Mouse (Mus musculus) skeletal muscle tissue, adult 2 months (tissue): ENCODE measurements around the gene Ankrd40.

Experiments used
- DNase-seq: peaks from one replicate; pipeline ENCODE4 v3.0.0-alpha.2; 2012; ENCODE audit warnings: low read depth, low spot score

The Ankrd40 gene

GRCm38 (mm10) chr11:94351094-94351493, 23.3 kb downstream of the Ankrd40 start:
- no peak for DNase-seq

GRCm38 (mm10) chr11:94355521-94356217, 27.9 kb downstream of the Ankrd40 start:
- no peak for DNase-seq

GRCm38 (mm10) chr11:94359168-94359567, 31.4 kb downstream of the Ankrd40 start:
- no peak for DNase-seq

GRCm38 (mm10) chr11:94361166-94361870, 33.5 kb downstream of the Ankrd40 start:
- DNase-seq, result no peak

- no peak for DNase-seq
These were observed 34.3 kb downstream of the Ankrd40 start for GRCm38 (mm10) chr11:94362101-94362500.

DNA sequence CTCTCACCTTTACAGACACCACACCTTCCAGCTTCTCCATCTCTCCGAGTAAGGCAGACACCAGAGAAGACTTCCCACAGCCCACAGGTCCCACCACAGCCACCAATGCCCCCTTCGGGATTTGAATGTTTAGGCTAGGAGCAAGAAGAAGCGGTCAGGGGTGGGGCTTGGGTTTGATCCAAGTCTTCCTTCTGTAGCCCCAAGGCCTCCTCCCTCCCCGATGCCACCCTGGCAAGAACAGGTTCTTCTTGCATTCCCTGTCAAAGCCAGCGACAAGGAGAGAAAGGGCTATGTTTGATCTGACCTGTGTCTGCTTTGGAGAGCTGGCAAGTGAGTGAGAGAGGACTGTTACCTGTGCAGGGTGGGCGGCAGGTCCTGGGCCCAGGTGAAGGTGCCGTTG, 35.9 kb downstream of the Ankrd40 start:
- DNase-seq, result no peak

- no peak for DNase-seq
These were observed 37.5 kb downstream of the Ankrd40 start for GRCm38 (mm10) chr11:94365340-94365739.

- DNase-seq, result no peak
These were observed 42.2 kb downstream of the Ankrd40 start for GRCm38 (mm10) chr11:94369981-94370380.

GRCm38 (mm10) chr11:94370809-94371208, 43.0 kb downstream of the Ankrd40 start:
- DNase-seq, result no peak

DNA sequence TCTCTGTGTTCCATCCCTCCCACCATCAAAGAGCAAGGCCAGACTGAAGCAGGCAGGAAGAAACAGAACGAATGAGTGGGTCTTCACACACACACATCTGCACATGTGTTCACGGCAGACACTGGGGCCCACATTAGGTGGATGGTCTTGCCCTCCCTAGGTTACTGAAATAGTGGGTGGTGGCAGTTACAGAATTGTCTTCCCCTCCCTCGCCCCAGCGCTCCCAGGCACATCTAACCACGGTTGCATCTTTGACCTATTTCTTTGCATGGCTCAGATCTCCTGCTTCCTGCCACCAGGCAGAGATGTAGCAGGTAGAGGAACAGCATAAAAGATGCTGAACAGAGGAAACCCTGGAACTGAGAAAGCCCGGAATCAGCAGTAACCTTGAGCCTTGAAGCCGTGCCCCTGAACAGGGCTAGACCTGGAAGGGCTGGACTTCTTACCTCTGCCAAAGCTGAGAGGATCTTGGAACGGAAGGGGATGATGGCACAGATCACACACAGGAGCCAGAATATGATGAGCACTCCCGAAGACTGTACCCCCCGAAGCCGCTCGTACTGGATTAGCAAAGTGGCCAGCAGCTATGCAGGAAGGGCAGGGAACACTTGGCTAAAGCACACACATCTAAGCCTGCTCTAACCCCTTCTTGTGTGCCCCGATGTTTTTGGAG, 46.6 kb downstream of the Ankrd40 start:
- no peak for DNase-seq

- DNase-seq, result no peak
These were observed 51.3 kb downstream of the Ankrd40 start for GRCm38 (mm10) chr11:94379061-94379460.

- DNase-seq, result no peak
These were observed 51.9 kb downstream of the Ankrd40 start for GRCm38 (mm10) chr11:94379736-94380135.

DNA sequence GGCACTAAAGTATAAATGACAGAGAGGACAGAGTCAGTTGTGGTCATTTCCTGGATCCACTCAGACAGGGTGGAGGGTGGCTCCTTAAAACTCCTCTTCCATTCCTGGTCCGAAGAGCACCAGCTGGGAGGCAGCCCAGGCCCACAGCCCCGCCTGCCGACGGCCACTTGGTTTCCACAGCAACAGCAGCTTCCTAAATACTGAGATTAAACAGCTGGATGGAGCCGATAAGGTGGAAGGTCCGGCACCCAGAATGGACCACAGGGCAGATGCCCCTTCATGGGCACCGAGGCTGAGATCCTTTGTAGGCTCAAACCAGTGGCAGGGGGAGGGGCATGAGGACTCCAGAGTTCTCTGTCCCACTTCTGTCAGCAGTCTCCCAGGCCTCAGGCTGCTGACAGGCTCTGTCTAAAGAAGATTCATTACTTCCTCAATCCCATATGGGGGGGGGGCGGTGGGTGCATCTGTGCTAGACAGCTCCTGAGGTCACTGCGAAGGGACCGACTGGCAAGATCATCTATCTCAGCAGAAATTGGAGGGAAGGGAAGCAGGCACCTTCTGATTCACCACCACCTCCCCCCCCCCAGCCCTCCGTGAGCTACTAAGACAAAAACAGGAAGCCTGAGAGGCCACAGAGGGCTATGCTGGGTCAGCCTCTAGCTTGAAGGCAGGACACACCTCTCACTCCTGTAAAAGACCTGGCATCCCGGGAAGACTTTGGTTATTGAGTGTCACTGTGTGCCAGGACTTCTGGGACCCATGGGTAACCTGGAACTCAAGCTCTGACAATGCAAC, 58.4 kb downstream of the Ankrd40 start:
- peak; percentile 35 for DNase-seq

- no peak for DNase-seq
These were observed 60.0 kb downstream of the Ankrd40 start for GRCm38 (mm10) chr11:94387756-94388155.

DNA sequence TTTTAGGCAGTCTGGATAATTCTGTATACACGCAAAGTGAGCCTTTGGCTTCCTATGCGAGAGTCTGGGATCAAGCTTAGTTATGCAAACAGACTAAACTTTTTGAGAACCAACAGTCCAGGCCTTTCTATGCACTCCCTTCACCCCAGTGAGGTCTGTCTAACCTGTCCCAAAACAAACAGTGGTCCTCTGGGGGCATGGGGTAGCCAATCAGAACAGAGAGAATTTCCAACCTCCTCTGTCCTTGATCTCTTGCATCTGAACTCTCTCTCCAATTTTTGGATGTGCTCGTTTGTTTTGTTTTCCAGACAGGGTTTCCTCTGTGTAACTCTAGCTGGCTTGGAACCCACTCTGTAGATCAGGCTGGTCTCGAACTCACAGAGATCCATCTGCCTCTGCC, 61.2 kb downstream of the Ankrd40 start:
- DNase-seq, result no peak

DNA sequence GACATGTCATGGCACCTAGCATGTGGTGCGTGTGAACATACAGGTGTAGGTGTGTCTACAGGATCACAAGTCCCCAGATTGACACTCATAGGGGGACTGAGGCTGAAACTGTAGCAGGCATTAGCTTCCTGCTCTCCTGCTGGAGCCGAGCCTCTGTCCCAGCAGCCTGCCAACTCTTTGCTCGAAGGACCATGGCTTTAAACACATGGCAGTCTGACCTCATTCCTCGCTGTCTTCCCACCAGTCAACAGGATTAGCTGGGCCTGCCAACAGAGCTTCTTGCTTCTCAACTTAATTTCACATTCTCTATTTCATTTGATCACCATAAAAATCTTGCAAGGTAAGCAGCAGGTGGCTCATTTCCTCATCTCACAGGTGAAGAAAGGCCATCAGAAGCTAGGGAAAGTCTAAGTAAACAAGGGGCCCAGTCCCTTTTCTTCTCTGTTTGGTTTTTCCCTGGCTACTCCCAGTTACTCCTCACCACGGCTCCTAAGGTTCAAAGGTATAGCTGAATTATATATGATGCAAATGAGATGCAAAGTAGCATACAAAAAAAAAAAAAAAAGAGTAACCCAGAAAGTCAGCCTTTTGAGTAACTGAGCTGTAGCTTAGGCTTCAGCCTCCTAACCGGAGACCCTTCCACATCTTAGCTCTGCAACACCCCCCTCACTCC, 62.1 kb downstream of the Ankrd40 start:
- DNase-seq, result no peak

DNA sequence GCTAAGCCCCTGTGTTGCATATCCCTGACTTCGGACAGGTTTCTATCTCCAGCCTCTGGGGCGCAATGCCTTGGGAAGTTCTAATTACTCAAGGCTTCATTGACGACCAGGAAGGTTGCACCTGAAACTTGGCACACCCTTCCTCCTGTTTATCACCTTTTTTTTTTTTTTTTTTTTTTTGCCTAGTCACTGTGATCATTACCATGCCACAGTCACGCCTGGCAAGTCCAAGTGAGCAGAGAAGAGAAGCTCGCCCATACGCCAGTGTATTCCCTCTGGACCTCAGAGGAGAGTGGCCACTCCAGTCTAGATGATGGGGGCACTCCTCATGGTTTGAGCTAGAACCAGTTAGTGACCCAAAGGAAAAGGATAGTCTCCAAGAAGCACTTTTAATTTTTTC, 63.0 kb downstream of the Ankrd40 start:
- no peak for DNase-seq
